Mouse (Mus musculus): Measurements from ENCODE around the gene Adra1b. TPM values are rescaled to one million over a fixed set of nuclear protein-coding genes. Genes with fewer than 3 reads are reported as not detected.

Gene Adra1b
- total and polyA plus RNA-seq, 3 experiments, result not detected

GRCm38 (mm10) chr11:43888736-43889135, 12.3 kb downstream of the Adra1b start:
- H3K4me3 ChIP-seq (ENCODE audit: control insufficient read depth in 1 of 2, insufficient read depth in 1 of 2, low read depth in 2 of 2, low read length in 2 of 2), result no peak overlapping the region
- no peaks in the 10 kb centered on the region for H3K79me2 ChIP-seq (ENCODE audit: control insufficient read depth, insufficient read depth, low read length, poor library complexity)
- no peaks in the 10 kb centered on the region for H3K36me3 ChIP-seq (ENCODE audit: control insufficient read depth in 1 of 2, insufficient read depth in 2 of 2, low read length in 2 of 2)
- H3K9me3 ChIP-seq (replicated peaks; ENCODE audit: insufficient read depth, low read length), result no peaks in the 10 kb centered on the region
- no peak overlapping the region for H3K27ac ChIP-seq (ENCODE audit: control insufficient read depth, low read depth, low read length)
- no peak for DNase-seq (ENCODE audit: low read depth, low spot score)
- H3K9ac ChIP-seq (ENCODE audit: control insufficient read depth, low read depth, low read length, poor library complexity, severe bottlenecking), result no peak overlapping the region
- TF ChIP-seq MAX (IDR thresholded peaks at IDR 0.05; ENCODE audit: low read length), result no peak
- no peak for TF ChIP-seq ELF1 (IDR thresholded peaks at IDR 0.05; ENCODE audit: low read depth, low read length)
- no peak for TF ChIP-seq TAL1 (IDR thresholded peaks at IDR 0.05; ENCODE audit: low read length)
- no peak for TF ChIP-seq KAT2A (conservative IDR thresholded peaks at IDR 0.05; ENCODE audit: low read depth, low read length)
- no peak for TF ChIP-seq ETS1 (IDR thresholded peaks at IDR 0.05; ENCODE audit: low read depth, low read length)
- TF ChIP-seq RAD21 (IDR thresholded peaks at IDR 0.05; ENCODE audit: low read depth, low read length), result no peak
- no peak for TF ChIP-seq USF1 (IDR thresholded peaks at IDR 0.05; ENCODE audit: low read depth, low read length)
- TF ChIP-seq ZMIZ1 (IDR thresholded peaks at IDR 0.05; ENCODE audit: low read depth, low read length), result no peak
- TF ChIP-seq USF2 (IDR thresholded peaks at IDR 0.05; ENCODE audit: borderline replicate concordance in 1 of 2, insufficient read depth in 1 of 2, low read depth in 1 of 2, low read length in 2 of 2), result no peak
- no peak for TF ChIP-seq NRF1 (IDR thresholded peaks at IDR 0.05; ENCODE audit: insufficient read depth, low read depth, low read length, poor library complexity, severe bottlenecking)
- no peak for TF ChIP-seq ZNF384 (IDR thresholded peaks at IDR 0.05; ENCODE audit: low read depth, low read length)
- no peak for TF ChIP-seq ZKSCAN1 (IDR thresholded peaks at IDR 0.05; ENCODE audit: low read depth, low read length)
- TF ChIP-seq TCF12 (IDR thresholded peaks at IDR 0.05; ENCODE audit: low read depth, low read length), result no peak
- no peak for TF ChIP-seq POLR2AphosphoS2 (IDR thresholded peaks at IDR 0.05; ENCODE audit: low read length)
- TF ChIP-seq JUND (IDR thresholded peaks at IDR 0.05; ENCODE audit: low read depth, low read length), result no peak
- TF ChIP-seq MEF2A (IDR thresholded peaks at IDR 0.05; ENCODE audit: extremely low read depth, insufficient replicate concordance, low read depth, low read length, poor library complexity, severe bottlenecking), result no peak
- H3K4me1 ChIP-seq (ENCODE audit: control insufficient read depth in 1 of 2, insufficient read depth in 2 of 2, low read length in 2 of 2), result no peaks in the 10 kb centered on the region
- H3K27me3 ChIP-seq (ENCODE audit: control insufficient read depth in 1 of 2, insufficient read depth in 2 of 2, low read length in 2 of 2), result no peaks in the 10 kb centered on the region

DNA sequence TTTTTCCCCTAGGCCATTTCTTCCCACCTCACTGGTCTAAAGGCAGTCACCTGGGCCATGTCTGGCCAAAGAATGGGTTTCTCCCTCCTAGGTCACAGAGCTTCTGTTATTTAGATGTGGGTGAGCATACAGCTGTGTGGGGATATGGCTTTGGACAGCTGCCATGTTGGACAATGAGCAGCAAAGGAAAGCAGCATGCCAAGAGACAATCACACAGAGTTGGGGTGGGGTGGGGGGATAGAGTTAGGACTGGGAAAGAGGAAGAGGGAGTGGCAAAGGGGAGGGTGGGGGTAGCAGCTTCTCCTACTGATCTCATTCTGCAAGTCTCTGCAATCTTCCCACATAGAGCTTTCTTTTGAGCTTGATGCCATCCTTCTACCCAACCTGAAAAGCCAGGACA, 13.4 kb downstream of the Adra1b start:
- H3K4me1 ChIP-seq (ENCODE audit: control insufficient read depth in 1 of 2, insufficient read depth in 2 of 2, low read length in 2 of 2), result no peaks in the 10 kb centered on the region
- DNase-seq (ENCODE audit: low read depth, low spot score), result no peak
- H3K27ac ChIP-seq (ENCODE audit: control insufficient read depth, low read depth, low read length), result no peak overlapping the region
- no peak overlapping the region for H3K9ac ChIP-seq (ENCODE audit: control insufficient read depth, low read depth, low read length, poor library complexity, severe bottlenecking)
- H3K4me3 ChIP-seq (ENCODE audit: control insufficient read depth in 1 of 2, insufficient read depth in 1 of 2, low read depth in 2 of 2, low read length in 2 of 2), result no peak overlapping the region
- H3K79me2 ChIP-seq (ENCODE audit: control insufficient read depth, insufficient read depth, low read length, poor library complexity), result no peaks in the 10 kb centered on the region
- H3K36me3 ChIP-seq (ENCODE audit: control insufficient read depth in 1 of 2, insufficient read depth in 2 of 2, low read length in 2 of 2), result no peaks in the 10 kb centered on the region
- no peaks in the 10 kb centered on the region for H3K27me3 ChIP-seq (ENCODE audit: control insufficient read depth in 1 of 2, insufficient read depth in 2 of 2, low read length in 2 of 2)
- TF ChIP-seq JUND (IDR thresholded peaks at IDR 0.05; ENCODE audit: low read depth, low read length) (no peak), BHLHE40 (IDR thresholded peaks at IDR 0.05; ENCODE audit: borderline replicate concordance, low read depth, low read length) (no peak), KAT2A (conservative IDR thresholded peaks at IDR 0.05; ENCODE audit: low read depth, low read length) (no peak), ZKSCAN1 (IDR thresholded peaks at IDR 0.05; ENCODE audit: low read depth, low read length) (no peak), E2F4 (IDR thresholded peaks at IDR 0.05; ENCODE audit: borderline replicate concordance, low read depth, low read length) (no peak)
- H3K9me3 ChIP-seq (replicated peaks; ENCODE audit: insufficient read depth, low read length), result no peaks in the 10 kb centered on the region

Measured in MEL (cell line).